In genomic region chr2:70853329-70853728, GRCm38 (mm10) we compare ENCODE assay signal across 14 mouse cellular contexts. TPM values are rescaled to one million over a fixed set of nuclear protein-coding genes. Genes with fewer than 3 reads are reported as not detected.
DNase-seq lines count a peak whose midpoint lies in the region; ATAC-seq and TF ChIP-seq lines count a peak whose summit lies in the region.
"Had no signal": no experiment of that assay in that cellular context is flagged by ENCODE, and none has a peak within 500 bp of the region (broad histone marks: within the 10 kb centered on the region; RNA-seq: fewer than 3 reads in every experiment).

No protein-coding gene starts in this region.

- DNase-seq in heart, adult 18-20 months, result no peak
- no peak for DNase-seq in kidney, adult 2 months
- DNase-seq in right cerebral cortex, adult 18-20 months, result peak; percentile 30
- no peak for DNase-seq in right cerebral cortex, postnatal 14 days
- no peak for DNase-seq in cerebellum, adult 8-10 months
- DNase-seq: gastrocnemius, postnatal 14 days; kidney, adult 8-10 months; left cerebral cortex, postnatal 4 days; lung, postnatal 10 days; thymus, adult 2 months had no signal

- ATAC-seq in heart, embryonic 12.5 days (ENCODE audit: insufficient number of reproducible peaks, low FRiP score), result no peak
- ATAC-seq in kidney, embryonic 14.5 days (ENCODE audit: low FRiP score, low TSS enrichment), result peak; percentile 76

- no peak overlapping the region for H3K4me3 ChIP-seq in heart, embryonic 12.5 days
- no peak overlapping the region for H3K4me3 ChIP-seq in kidney, embryonic 14.5 days (ENCODE audit: low read length)
- no peak overlapping the region for H3K4me3 ChIP-seq in kidney, adult 2 months (ENCODE audit: insufficient read depth, low read depth, low read length)
- H3K4me3 ChIP-seq: liver, embryonic 15.5 days; neural tube, embryonic 13.5 days had no signal

- no peaks in the 10 kb centered on the region for H3K9me3 ChIP-seq in heart, embryonic 12.5 days (replicated peaks)
- H3K9me3 ChIP-seq in kidney, embryonic 14.5 days (ENCODE audit: control insufficient read depth, low read length), result no peaks in the 10 kb centered on the region
- H3K9me3 ChIP-seq: liver, embryonic 15.5 days; neural tube, embryonic 13.5 days had no signal

- no peak for TF ChIP-seq POLR2A in kidney, adult 2 months (IDR thresholded peaks at IDR 0.05; ENCODE audit: low read depth, low read length)

- WGBS in heart, embryonic 12.5 days, result 50% methylated on average over 7 of the region's 7 CpGs
- WGBS in kidney, embryonic 14.5 days, result 33% methylated on average over 7 of the region's 7 CpGs
- WGBS in kidney, adult 2 months, result 45% methylated on average over 7 of the region's 7 CpGs

- TF ChIP-seq CTCF in kidney, adult 2 months (conservative IDR thresholded peaks at IDR 0.05; ENCODE audit: insufficient read depth, insufficient read length, low read depth, low read length), result no peak

- peaks cover 9% of the 10 kb centered on the region; the same call in 1 of the 2 replicates for H3K4me1 ChIP-seq in heart, embryonic 12.5 days (replicated peaks)
- H3K4me1 ChIP-seq in kidney, embryonic 14.5 days (ENCODE audit: control insufficient read depth, insufficient read depth, low read length), result no peaks in the 10 kb centered on the region
- no peaks in the 10 kb centered on the region for H3K4me1 ChIP-seq in kidney, adult 2 months (ENCODE audit: control insufficient read depth, insufficient read depth, low read length)
- H3K4me1 ChIP-seq: liver, embryonic 15.5 days had no signal

- H3K36me3 ChIP-seq in heart, embryonic 12.5 days, result no peaks in the 10 kb centered on the region
- H3K36me3 ChIP-seq in kidney, embryonic 14.5 days (ENCODE audit: control insufficient read depth, insufficient read depth, low read length), result no peaks in the 10 kb centered on the region
- no peaks in the 10 kb centered on the region for H3K36me3 ChIP-seq in kidney, adult 2 months (ENCODE audit: control insufficient read depth, insufficient read depth, low read length)
- H3K36me3 ChIP-seq: liver, embryonic 15.5 days; neural tube, embryonic 13.5 days had no signal

- H3K4me2 ChIP-seq in heart, embryonic 12.5 days, result peak overlapping the region; percentile 43; the same call in 1 of the 2 replicates
- no peak overlapping the region for H3K4me2 ChIP-seq in kidney, embryonic 14.5 days (replicated peaks; ENCODE audit: low read depth, low read length)
- H3K4me2 ChIP-seq: liver, embryonic 15.5 days had no signal

- H3K27ac ChIP-seq in heart, embryonic 12.5 days (ENCODE audit: poor library complexity, severe bottlenecking), result no peak overlapping the region
- no peak overlapping the region for H3K27ac ChIP-seq in kidney, embryonic 14.5 days (ENCODE audit: low read depth, low read length)
- no peak overlapping the region for H3K27ac ChIP-seq in kidney, adult 2 months (ENCODE audit: insufficient read depth, low read depth, low read length)
- H3K27ac ChIP-seq: liver, embryonic 15.5 days had no signal

- no peak overlapping the region for H3K9ac ChIP-seq in heart, embryonic 12.5 days
- no peak overlapping the region for H3K9ac ChIP-seq in kidney, embryonic 14.5 days (ENCODE audit: low read depth, low read length)
- H3K9ac ChIP-seq: liver, embryonic 15.5 days; neural tube, embryonic 13.5 days had no signal

- no peaks in the 10 kb centered on the region for H3K27me3 ChIP-seq in heart, embryonic 12.5 days (replicated peaks)
- H3K27me3 ChIP-seq in kidney, embryonic 14.5 days (ENCODE audit: control insufficient read depth, insufficient read depth, low read length), result no peaks in the 10 kb centered on the region
- H3K27me3 ChIP-seq in kidney, adult 2 months (replicated peaks; ENCODE audit: control insufficient read depth, insufficient read depth, low read length), result no peaks in the 10 kb centered on the region
- H3K27me3 ChIP-seq: liver, embryonic 15.5 days; neural tube, embryonic 13.5 days had no signal

RNA-seq across cellular contexts. Expression of gene Tlk1, which starts 27.8 kb away (rescaled TPM):
- polyA plus RNA-seq in heart, embryonic 12.5 days (2016; fragmentation: Nextera tagmentation; extraction: Ambion mirVana), result 38.5 and 43.6 TPM in 2 replicates
- 10 to 100 TPM; 27.0 to 33.3 TPM for total RNA-seq in heart, adult 18-20 months (2021)
- polyA plus RNA-seq in kidney, embryonic 14.5 days (2014; fragmentation: Nextera tagmentation; extraction: Ambion mirVana), result 29.2 and 37.4 TPM in 2 replicates
- 11.0 and 13.9 TPM in 2 replicates for polyA plus RNA-seq in kidney, adult 2 months (2012; rRNA removed)
